Mouse (Mus musculus): ENCODE data around the gene Ciita.

- no peak for TF ChIP-seq HCFC1 (IDR thresholded peaks at IDR 0.05; ENCODE audit: low read depth, low read length)
- no peak for TF ChIP-seq USF1 (IDR thresholded peaks at IDR 0.05; ENCODE audit: low read depth, low read length)
- no peak for TF ChIP-seq SIN3A (IDR thresholded peaks at IDR 0.05; ENCODE audit: low read length)
Observed at GRCm38 (mm10) chr16:10536323-10536722, 56.5 kb downstream of the Ciita start.

Measured in CH12.LX (cell line).